Mouse (Mus musculus) spleen, postnatal 36 days (tissue): Measurements from ENCODE around the gene Tmcc2.
A peak's percentile ranks its signal among the peaks of the same experiment; 100 is the strongest.

Source experiments
- DNase-seq, 2 experiments: peaks; one replicate each; pipeline ENCODE4 v3.0.0; 2022; ENCODE audit warnings: low spot score in 2 of 2, mixed read lengths in 1 of 2

The Tmcc2 gene

DNA sequence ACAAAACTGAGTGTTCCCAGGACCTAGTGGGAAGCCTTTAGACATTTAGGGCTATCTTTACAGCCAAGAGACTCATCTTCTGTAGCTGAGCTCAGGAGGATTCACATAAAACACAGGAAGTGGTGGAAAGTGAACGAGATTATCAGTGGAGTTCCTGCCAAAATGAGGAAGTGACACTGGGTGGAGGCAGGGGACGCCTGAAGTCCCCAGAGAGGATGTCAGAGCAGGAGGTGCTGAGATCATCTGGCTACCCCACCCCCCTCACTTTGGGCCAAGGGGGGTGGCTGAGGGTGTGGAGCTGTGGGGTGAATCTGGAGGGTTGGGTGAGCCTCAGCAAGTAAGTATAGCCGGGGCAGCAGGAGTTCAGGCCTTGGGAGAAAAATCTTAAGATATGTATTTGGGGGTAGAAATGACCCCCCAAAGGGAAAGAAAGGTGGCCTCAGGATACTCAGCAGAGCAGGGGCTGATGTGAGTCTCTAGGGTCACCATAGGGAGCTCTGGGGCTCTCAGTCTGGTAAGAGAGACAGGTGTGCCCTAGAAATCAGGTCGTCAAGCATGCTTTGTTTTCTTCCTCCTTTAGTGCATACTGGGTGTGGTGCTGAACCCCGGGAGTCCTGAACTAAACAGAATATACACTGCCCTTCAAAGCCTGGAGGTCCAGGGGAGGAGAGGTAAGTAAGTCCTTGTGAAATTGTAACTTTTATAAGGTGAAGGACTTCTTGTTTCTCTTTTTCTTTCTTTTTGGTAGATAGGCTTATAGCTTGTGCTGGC lies 49.2 kb downstream of the Tmcc2 start:
- DNase-seq = peak; percentile 96 to 97

DNA sequence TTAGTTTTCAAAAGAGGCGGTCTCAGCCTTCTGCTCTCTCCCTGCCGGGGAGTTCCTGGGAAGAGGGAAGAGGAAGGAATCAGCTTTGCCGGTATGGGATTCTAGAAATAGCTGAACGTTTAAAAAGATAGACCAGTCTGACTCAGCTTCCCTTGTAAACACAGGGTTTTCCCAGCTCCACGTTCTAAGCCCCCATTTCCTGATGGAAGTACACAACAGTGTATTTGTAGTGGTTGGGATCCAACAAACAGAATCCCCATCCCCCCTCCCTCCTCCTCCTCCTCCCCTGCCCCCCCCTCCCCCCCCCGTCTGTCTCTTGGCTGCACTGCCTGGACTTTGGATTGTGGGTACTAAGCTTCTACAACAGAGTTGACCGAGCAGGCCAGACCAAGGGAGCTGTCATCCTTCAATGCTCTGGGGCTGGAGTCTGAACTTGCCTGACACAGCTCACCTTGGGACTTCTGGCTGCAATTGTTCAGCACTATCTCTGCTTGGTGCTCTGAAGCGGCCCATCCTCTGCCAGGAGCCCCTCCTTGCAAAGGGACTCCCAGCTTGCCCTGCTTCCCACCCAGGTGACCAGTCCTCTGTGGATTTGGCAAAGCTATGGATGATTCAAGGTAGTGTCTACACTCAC lies 52.9 kb downstream of the Tmcc2 start:
- DNase-seq = no peak

DNA sequence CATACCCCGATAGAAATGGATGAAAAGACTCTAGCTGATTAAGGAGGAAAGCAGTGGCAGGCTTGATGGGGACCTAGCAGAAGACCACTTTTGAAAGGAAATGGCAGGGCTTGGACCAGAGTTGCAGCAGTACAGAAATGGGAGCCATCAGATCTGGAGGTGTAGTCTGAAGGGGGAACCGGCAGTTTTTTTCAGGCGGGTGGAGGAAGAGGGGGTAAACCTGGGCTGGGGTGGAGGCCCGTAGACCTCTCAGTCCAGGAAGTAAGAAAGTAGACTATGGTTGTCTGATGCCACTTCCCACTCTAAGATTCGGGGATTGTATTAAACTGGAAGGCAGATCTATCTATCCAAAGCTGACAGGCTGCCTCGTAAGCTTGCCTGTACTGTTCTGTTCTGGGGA lies 54.2 kb downstream of the Tmcc2 start:
- DNase-seq = peak; percentile 53 to 62

DNA sequence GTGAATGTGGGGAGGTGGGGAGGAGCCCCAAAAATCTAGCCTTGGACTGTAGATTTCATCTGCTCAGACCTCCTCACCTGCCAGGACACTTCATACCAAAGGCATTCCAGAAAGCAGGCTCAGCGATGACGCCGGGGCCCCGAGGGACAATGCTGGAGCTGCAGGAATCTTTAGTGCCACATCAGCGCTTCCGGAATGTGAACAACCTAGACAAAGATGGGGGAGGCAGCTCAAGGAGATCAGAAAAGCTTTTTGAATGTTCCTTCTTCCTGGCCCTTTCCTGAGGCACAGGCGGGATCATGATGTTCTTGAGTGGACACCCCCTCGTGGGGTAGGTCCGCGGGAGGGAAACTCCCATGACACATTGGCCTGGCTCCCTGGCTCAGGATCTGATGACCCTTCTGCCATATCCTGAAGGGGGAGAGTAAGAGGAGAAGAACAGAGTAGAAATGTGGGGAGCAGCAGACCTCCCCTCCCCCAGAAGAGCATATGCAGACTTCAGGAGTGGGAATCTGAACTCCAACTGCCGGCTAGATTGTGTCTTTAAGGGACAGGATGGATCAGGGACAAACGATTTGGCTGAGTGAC lies 55.6 kb downstream of the Tmcc2 start:
- DNase-seq = no peak

DNA sequence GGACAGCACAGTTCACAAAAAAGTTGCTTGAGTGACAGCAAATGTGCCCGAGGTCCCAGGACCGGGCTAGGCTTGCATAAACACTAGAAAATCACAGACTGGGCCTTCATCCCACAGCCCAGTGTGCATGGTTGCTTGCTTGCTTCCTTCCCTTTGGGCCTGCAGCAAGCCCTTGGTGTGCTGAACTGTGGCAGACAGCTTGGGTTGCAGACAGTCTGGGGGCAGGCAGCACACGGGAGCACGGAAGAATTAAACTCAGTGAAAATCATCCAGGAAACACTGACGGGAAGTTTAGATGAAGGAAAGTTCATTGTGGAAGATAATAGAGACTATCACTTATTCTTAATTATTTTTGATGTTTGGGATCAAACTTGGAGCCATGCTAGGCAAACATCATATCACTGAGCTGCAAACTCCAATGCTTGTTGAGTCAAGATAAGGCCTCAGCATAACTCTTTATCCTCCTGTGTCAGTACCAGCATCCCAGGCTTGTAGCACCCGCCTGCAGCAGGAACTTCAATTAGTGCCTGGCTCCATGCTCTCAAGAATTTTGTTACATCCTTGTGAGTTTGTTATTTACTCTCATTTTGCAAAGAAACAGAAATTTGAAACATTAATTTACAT lies 56.8 kb downstream of the Tmcc2 start:
- DNase-seq = no peak

DNA sequence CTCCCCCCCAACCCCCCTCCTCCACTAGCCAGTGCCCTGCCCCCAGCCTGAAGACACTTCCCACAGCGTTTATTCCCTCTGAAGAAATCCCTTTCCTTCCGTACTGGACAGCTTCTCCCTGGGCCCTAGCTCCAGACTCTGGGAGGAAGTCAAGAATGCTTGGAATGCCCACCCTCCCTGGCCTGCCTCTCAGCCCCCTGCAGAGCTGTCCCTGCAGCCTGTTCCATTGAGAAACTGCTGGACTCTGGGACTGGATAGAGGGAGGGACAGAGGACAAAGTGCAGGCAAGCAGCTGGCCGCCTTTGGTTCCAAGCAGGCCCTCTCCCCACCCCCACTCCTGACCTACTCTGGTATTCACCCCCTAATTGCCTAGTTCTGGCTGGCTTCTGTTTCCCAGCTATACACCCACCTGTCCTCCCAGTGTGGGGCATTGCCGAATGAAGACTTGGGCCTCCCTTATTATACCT lies 57.4 kb downstream of the Tmcc2 start:
- DNase-seq = peak in 1 of 2 experiments; percentile 29

DNA sequence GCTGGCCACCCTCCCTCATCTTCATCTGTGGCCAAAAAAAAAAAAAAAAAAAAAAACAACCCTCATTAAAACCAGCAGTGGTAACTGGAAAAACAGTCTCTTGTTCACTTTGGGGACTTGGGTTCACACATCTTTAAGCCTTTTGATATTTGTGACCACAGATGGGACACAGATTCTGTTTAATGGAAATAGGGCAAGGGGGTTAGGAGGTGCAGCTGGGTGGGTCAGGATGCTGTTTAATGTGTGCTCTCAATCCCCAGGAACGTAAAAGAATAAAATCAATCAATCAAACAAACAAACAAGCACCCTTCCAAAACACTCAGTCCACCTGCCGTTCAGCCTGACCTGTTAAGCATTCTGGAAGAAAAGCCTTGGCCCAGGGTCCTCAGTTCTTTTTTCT lies 57.9 kb downstream of the Tmcc2 start:
- no peak for DNase-seq

DNA sequence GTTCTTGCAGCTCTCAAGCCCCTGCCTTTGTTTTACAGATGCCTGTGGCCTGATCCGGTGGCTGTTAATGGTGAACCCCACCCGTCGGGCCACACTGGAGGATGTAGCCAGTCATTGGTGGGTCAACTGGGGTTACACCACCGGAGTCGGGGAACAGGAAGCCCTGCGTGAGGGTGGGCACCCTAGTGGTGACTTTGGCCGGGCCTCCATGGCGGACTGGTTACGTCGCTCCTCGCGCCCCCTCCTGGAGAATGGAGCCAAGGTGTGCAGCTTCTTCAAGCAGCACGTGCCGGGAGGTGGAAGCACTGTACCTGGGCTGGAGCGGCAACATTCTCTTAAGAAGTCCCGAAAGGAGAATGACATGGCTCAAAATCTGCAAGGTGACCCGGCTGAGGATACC lies 59.8 kb downstream of the Tmcc2 start:
- no peak for DNase-seq

DNA sequence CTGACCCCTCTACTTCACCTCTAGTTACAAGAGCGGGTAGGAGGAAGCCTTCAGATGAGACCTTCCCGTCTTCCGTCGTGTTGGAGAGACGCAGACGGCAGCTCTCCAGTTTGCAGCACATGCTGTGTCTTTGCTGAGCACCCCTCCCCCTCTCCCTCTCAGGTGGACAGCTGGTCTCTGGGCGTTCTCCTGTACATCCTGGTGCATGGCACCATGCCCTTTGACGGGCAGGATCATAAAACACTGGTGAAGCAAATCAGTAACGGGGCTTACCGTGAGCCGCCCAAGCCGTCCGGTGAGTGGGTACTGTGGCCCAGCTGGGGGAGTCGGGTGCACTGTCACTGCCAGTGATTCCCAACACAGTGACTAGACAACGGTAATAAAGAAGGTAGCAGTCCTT lies 60.7 kb downstream of the Tmcc2 start:
- no peak for DNase-seq

DNA sequence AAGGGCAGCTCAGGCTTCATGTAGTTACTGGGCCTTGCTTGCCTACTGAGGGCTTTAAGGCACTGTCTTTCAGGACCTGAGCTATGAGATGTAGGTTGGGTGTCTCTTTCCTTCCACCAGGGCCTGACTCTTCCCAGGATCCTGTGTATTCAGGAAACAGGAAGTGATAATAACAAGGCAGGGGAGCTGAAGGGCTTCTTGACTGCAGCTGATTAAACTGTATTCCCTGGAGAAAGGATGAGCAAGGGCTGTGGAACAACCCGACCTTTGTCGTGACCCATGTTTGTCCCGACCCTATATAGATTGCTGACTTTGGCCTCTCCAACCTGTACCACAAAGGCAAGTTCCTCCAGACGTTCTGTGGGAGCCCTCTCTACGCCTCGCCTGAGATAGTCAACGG lies 61.4 kb downstream of the Tmcc2 start:
- no peak for DNase-seq

DNA sequence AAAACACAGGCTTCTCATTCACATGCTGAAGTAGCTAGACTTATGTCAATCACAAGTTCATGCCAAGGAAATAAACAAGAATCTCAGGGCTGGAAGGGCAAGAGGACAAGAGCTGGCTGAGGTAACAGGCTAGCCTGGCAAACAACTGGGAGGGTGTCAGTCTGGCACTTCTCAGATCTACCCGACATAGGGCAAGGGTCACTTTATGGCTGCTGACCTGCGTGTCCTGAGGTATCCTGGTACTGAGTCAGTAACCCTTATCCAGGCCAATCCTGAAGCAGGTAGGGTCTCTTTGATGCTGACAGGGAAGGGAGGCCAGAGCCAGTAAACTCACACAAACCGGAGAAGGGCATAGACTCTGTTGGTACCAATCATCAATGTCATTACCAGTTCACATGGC lies 62.5 kb downstream of the Tmcc2 start:
- DNase-seq = no peak

DNA sequence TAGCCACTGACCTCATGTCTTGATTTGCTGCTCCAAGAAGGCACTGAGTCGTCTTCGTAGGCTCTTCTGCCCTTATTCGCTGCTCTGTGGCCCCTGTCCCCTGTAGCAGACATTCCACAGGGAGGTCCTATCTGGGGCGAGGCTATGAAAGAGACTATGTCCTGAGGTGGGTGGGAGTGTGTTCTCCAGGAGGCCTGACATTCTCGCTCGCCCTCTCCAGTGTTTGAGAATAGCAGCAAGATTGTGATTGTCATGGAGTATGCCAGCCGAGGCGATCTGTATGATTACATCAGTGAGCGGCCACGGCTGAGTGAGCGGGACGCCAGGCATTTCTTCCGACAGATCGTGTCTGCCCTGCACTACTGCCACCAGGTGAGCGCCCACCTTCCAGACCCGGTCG lies 63.6 kb downstream of the Tmcc2 start:
- DNase-seq = no peak

DNA sequence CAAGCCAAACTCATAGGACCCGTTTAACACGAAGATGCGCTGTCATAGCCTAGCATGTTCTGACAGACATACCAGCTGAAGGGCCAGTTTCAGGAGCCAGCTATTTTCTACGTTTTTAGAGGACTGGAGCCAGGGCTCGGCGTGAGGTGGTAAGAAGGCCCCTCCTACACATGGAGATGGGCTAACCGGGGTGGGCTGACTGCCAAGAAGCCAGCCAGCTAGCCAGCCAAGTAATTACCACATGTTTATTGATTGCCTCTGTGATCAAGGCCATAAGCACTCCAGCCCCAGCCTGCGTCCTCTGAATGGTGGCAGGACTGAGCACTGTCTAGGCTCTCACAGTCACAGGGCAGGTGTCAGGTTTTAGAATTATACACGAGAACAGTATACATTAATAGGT lies 64.3 kb downstream of the Tmcc2 start:
- no peak for DNase-seq

DNA sequence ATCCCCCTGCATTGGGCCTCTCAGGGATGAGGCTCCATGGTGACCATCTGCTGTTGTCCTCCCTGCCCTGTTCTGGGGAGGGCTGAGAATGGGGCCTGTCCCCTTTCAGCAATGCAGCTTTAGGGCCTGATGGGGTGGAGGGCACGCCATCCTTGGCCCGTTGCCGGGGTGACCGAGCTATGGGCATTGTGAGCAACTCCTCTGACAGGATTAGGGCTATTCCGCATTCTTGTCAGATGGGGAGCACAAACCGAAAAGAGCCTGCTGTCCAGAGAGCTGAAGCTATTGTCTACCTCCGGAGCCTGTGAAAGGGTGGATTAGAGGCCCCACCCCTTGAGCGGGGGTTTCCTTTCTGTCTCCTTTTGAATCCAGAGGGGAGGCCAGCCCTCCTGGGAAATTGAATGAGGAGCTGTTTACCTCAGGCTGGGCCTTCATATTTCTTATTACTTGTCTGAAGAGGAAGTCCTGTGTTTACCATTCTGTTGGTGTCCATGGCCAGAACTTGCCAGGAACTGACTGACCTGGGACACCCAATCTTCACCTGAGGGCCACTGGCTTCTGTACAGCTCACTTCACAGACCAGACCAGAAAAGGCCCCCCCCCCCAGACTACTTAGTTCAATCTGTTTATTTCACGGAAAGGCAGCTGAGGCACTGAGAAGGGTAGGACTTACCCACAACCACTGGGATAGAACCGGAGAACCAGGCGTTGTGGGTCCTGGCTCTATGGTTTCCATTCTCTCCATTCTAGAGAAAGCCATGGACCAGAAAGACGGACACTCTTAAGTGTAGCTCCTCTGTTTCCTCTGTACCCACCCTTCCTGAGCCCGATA lies 68.2 kb downstream of the Tmcc2 start:
- DNase-seq = no peak

DNA sequence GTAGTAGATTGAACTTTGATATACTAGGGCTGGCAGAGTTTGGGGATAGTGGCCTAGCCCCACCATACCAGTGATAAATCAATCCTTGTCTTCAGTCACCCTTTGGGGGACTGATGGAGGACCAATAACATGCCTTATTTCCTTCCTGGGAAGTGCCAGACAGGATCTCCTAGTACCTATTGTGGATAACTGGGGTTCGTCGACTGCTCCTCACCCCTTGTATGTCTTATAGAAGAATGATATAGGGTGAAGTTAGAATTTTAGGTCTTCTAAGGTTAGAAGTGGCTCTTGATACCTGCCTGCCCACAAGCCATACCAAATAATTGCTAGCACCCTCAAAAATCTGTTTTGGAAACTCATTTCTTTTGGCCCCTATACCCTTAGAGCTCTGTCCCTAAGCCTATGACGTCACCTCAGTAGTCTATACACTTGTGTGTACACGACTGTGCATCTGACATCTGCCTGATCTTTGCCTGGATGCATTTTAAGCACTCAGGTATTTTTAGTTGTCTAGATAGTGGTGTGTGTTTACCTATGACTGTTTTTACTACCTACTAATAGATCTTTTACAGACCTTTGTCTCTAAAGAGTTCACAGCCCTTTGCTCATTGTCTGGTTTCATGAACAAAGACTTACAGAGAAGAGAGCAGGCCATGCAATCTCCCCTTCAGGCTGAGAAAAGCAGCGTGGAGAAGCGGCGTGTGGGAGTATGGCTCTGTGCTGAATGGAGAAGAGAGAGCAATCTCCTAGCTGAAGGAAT lies 69.1 kb downstream of the Tmcc2 start:
- DNase-seq = no peak

DNA sequence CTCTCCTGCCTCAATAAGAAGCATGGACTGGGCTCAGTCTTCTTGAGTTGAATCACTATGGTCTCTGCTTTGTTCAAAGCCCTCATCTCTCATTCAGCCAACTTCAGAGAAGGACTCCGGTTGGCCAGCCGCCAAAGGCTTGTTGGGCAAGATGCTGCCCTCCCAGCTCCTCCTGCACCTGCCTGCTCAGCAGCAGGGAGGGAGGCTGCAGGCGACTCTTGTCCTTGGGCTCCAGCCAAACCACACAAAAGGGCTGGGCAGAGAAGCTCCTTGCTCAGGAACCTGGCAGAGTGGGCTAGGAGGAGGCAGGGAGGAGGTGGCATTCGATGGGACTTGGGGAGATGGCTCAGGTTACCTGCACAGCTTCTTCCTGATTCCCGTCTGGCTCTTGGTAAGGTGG lies 71.8 kb downstream of the Tmcc2 start:
- DNase-seq = no peak

DNA sequence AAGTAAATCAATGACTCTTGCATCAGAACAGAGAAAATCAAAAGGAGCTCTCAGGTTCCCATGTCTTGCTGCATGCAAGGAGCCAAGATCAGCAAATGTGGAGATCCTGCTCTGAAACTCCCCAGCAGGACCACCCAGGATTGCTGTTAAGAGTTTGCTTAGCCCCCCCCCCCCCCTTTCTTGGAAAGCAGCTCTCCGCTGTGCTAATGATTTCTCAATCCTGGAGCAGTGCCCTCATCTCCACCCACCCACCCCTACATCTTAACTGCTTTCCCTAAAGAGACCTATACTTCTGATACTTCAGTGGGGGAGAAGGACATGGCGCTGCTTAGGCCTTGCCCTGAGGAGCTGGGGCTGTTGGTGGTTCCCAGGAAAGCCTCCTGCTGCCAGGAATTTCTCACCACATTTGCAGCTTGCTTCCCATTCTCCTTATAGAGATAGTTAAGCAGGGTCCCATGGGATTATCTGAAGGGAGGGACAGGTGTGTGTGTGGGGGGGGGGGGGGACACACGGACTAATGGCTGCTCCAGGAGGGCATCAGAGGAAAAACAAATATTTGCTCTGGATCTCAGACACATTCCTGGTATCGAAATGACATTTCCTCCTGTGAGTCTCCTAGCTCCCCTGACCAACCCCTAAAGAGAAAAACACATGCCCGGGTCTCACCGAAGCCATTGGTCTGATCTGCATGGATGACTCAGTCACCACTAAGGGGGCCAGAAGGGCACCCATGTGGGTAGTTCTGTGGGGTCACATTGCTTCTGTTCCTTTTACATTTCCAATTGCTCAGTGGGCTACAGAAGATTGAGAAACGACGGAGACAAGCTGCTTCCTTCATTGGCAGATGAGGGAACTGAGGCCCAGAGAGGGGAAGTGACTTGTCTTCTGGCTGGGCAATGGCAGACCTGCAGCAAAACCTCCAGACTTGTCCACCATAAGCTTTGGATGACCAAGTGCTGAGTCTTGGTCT lies 72.9 kb downstream of the Tmcc2 start:
- no peak for DNase-seq

DNA sequence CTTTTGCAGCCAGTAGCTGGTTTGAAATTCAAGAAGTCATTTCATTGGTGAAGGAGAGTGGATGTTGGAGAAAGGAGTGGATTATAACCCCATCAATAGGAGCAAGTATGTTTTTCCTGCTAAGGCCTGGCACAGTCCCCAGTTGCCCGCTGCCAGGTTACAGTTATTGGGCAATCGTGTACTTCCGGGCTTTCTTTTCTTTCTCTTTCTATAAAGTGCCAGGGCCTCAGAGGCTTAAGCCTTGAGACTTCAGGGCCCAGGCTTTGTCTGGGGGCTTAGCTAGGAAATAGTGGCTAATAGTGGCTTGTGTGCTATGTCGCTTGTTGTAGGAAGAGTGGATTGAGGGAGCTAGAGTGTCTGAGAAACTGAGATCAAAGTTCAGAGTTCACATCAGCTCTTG lies 73.7 kb downstream of the Tmcc2 start:
- peak in 1 of 2 experiments; percentile 32 for DNase-seq

DNA sequence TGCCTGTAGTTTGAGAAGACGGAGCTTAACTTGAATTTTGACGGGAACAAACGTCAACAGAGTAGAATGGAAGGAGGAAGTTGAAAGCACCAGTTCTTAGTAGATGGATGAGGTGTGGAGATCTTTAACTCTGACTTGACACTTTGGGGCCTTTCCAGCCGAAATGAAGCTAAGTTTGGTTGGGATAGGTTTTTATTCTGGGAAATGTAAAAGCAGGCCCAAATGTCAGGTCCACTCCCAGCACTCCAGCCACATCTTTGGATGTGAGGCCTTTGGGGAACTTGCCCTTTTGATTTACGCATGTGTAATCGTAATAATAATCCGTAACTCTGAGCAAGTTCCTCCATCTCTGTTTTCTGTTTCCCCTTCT lies 74.5 kb downstream of the Tmcc2 start:
- DNase-seq = no peak
